Mouse (Mus musculus): ENCODE measurements around the gene Wdr31.
A peak's percentile ranks its signal among the peaks of the same experiment; 100 is the strongest.
"Not testable (repeated sequence)": the region's sequence is repeated elsewhere in the genome, so short reads cannot be mapped to it uniquely, and the experiment has no call there.

Gene Wdr31

DNA sequence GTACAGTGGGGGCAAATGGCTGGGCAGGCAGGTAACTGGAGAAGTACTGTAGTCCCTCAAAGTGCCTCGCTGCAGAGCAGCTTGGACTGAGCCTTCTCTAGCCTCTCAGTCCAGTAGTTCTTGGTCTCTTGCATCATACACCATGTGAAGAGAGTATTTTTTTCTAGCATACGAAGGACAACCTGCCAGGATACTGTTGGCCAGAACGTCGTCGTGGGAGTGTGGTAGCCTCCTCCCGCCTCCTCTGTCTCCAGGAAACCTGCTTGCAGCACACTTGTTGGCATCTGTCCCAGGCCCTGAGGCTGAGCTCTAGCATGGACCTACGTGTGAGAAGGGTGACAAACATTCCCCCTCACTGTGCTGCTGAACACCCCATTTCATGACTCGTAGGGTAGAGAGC, 26.1 kb upstream of the Wdr31 start:
- no peak for DNase-seq (ENCODE audit: extremely low read depth, low read depth)

- DNase-seq (ENCODE audit: extremely low read depth, low read depth): no peak
These were observed 25.2 kb upstream of the Wdr31 start for GRCm38 (mm10) chr4:62495946-62496345.

DNA sequence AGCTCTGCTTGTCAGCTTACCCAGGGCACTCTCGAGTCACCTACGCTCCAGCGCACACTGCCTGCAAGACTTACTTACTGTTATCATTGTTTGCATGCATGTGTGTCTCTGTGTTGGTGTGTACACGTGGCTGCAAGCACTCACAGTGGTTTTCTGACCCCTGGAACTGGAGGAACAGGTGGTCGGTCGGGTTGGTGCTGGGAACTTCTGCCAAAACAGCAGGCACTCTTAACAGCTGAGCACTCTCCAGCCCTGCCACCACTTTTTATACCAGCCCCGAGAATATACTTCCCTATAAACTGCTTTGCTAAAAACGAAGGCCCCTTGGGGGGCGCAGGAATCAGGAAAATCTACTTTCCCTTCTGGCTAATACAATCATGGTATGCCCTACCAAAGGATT, 23.5 kb upstream of the Wdr31 start:
- DNase-seq (ENCODE audit: extremely low read depth, low read depth): no peak

- DNase-seq (ENCODE audit: extremely low read depth, low read depth): no peak
These were observed 22.0 kb upstream of the Wdr31 start for GRCm38 (mm10) chr4:62492682-62493081.

- DNase-seq (ENCODE audit: extremely low read depth, low read depth): no peak
These were observed 17.2 kb upstream of the Wdr31 start for GRCm38 (mm10) chr4:62487914-62488313.

- DNase-seq (ENCODE audit: extremely low read depth, low read depth): no peak
These were observed 16.5 kb upstream of the Wdr31 start for GRCm38 (mm10) chr4:62487172-62487571.

DNA sequence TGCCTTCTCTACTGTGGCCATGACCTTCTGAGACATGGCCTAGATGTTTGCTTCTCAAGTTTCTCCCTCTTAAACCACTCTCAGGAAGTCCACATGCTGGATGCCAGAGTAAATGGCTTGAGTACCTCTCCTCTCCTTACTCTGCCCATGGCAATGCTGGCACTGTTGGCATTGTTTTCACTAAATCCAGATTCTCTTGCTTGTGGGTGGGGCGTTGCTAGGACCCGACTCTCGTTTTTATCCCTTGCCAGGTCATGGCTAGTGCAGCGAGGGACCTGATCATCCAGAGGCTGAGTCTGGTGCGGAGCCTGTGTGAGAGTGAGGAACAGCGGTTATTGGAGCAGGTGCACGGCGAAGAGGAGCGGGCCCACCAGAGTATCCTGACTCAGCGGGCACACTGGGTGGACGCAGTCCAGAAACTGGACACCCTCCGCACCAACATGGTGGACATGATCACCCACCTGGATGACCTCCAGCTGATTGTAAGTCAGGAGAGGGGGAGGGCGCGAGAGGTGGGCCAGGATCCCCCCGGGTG, 15.5 kb upstream of the Wdr31 start:
- DNase-seq (ENCODE audit: extremely low read depth, low read depth): no peak

DNA sequence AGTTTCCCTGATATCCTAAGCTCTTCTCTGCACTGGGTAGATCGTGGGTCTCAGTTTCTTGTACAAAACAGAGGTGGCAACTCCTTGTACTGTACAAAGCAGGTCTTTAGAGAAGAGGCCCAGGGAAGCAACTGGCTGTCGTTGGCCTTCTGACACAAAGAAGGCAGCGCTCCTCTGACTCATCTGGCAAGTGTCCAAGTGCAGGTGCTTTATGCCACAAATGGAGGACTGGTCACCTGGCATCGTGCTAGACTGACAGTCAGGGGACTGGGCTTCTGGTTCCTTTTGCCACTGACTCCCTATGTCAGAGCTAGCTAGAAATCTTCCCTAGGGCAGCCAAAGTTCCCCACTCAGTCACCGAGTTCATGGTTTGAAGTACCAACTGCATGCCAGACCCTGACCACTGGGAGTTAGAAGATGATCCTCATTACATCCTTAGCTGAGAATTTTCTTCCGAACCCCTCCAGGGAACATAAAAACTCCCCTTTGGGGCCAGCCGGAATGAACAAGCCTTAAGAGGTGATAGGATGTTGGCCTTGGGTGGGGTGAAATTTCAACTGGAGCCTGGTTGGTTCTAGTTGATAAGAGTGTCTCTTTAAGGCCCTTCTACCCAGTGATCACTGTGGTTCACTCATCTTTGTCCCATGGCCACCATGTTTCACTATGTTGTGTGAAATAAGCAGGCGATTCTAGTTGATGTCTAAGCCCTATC, 14.9 kb upstream of the Wdr31 start:
- DNase-seq (ENCODE audit: extremely low read depth, low read depth): no peak

- no peak for DNase-seq (ENCODE audit: extremely low read depth, low read depth)
These were observed 14.2 kb upstream of the Wdr31 start for GRCm38 (mm10) chr4:62484928-62485327.

- DNase-seq (ENCODE audit: extremely low read depth, low read depth): no peak
These were observed 10.3 kb upstream of the Wdr31 start for GRCm38 (mm10) chr4:62480709-62481605.

DNA sequence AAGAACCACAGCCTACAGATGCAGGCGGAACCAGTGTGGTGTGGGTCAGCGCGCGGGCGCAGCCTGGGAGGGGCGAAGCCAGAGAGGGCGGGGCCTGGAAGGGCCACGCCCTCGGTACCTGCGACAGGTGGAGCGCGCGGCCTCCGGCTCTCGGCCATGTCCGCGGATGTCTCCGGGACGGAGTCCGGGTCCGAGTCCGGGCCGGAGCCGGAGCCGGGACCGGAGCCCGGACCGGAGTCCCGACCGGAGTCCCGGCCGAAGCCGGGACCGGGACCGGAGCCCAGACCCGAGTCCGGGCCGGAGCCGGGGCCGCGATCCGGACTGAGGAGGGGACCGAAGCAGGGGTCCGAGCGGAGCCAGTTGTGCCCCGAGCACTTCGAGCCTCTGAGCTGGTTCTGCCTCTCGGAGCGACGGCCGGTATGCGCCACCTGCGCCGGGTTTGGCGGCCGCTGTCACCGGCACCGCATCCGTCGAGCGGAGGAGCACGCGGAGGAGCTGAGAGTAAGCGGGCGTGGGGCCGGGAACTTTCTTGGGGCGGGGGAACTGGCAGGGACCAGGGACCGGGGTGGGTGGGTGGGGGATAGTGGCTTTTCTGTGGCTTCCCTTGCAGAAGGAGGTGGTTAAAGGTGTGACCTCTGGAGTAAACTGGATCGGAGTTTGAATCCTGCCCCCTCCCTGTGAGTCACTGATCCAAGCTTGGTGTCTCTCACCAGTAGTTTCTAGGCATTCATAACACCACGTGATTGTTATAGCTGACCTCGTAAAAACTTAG, 9.4 kb upstream of the Wdr31 start, which contains the start of gene Bspry:
TSS of gene Bspry (plus strand) at position 117 of the 772 bp plus-strand sequence.
- no peak for DNase-seq (ENCODE audit: extremely low read depth, low read depth)

- not testable (repeated sequence) for DNase-seq (ENCODE audit: extremely low read depth, low read depth)
These were observed 8.9 kb upstream of the Wdr31 start for GRCm38 (mm10) chr4:62479593-62479936.

DNA sequence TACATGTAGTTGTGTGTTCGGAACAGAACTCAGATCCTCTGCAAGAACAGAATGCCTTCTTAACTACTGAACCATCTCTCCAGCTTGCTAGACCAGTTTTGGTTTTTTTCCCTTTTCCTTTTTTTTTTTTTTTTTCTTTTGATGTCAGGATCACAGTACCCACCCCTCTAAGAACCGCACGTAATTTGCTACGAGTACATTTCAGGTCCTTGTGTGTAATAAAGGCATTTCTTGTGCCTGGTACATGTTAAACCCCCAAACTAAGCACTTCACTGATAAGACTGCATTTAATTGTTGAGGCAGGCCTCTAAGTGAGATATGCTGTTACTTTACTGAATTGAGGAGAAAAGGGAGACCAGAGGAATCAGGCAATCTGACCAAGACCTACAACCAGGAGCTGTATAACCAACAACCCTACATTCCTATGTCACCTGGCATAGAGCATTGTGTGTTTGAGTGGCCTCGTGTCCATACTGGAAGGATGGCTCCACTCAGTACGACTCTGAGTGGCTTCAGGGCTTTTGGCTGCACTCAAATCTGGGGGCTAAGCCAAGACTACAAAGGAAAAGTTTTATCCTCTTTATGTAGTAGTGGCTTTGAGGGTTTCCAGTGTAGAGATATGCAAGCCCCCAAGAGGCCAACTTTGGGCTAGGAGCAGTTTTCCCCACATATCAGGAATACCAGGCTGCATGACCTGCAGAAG, 7.0 kb upstream of the Wdr31 start:
- no peak for DNase-seq (ENCODE audit: extremely low read depth, low read depth)

- DNase-seq (ENCODE audit: extremely low read depth, low read depth): no peak
These were observed 5.1 kb upstream of the Wdr31 start for GRCm38 (mm10) chr4:62475793-62476192.

GRCm38 (mm10) chr4:62475131-62475530, 4.4 kb upstream of the Wdr31 start:
- no peak for DNase-seq (ENCODE audit: extremely low read depth, low read depth)

GRCm38 (mm10) chr4:62472071-62472470, 1.4 kb upstream of the Wdr31 start:
- DNase-seq (ENCODE audit: extremely low read depth, low read depth): no peak

DNA sequence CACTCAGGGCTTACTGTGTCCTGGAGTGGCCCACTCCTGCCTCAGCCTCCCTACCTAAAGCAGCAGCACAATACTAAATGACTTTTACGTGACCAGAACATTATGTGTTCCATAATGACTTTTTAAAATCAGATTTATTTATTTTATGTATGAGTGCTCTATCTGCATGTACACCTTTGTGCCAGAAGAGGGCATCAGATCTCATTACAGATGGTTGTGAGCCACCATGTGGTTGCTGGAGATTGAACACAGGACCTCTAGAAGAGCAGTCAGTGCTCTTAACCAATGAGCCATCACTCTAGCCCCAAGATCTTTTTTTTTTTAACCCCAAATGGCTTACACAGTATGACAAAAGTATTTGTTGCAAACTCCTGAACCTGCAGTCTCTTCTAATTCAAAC, 2.5 kb downstream of the Wdr31 start:
- no peak for DNase-seq (ENCODE audit: extremely low read depth, low read depth)

DNA sequence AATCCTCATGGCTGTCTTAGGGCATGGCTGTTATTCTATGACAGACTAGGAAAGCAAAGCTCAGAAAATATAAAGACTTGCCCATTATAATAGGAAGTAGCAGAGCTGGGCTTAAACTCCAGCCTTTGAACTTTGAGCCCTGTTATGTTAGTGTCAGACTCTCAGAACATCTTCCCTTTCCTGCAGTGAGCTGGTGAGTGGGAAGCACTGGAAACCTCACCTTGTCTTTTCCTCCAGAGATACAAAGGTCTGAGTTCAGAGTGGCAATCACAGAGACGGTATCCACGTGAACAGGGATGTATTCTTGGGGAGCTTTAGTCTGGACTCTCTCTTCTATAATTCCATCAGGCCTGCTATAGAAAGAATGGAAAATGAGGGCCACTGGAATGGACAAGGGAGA, 7.6 kb downstream of the Wdr31 start:
- no peak for DNase-seq (ENCODE audit: extremely low read depth, low read depth)

GRCm38 (mm10) chr4:62460348-62460747, 10.3 kb downstream of the Wdr31 start:
- DNase-seq (ENCODE audit: extremely low read depth, low read depth): no peak

GRCm38 (mm10) chr4:62459081-62459480, 11.6 kb downstream of the Wdr31 start:
- DNase-seq (ENCODE audit: extremely low read depth, low read depth): no peak

GRCm38 (mm10) chr4:62454995-62455394, 15.7 kb downstream of the Wdr31 start:
- DNase-seq (ENCODE audit: extremely low read depth, low read depth): peak; percentile 31
